Mouse (Mus musculus): ENCODE results near the gene AC134908.4.
A peak's percentile ranks its signal among the peaks of the same experiment; 100 is the strongest.

AC134908.4 gene

GRCm38 (mm10) chr17:25775318-25776062 lies 20.0 kb downstream of the AC134908.4 start:
- no peak for DNase-seq (ENCODE audit: low read depth, low spot score)

- DNase-seq (ENCODE audit: low read depth, low spot score), result peak; percentile 99
Observed at GRCm38 (mm10) chr17:25773549-25774120, 21.8 kb downstream of the AC134908.4 start, which contains the start of gene Narfl. Gene Narfl (plus strand): TSS chr17:25773776.

GRCm38 (mm10) chr17:25769331-25769730 lies 26.1 kb downstream of the AC134908.4 start:
- no peak for DNase-seq (ENCODE audit: low read depth, low spot score)

- DNase-seq (ENCODE audit: low read depth, low spot score), result no peak
Observed at GRCm38 (mm10) chr17:25765886-25766285, 29.6 kb downstream of the AC134908.4 start.

GRCm38 (mm10) chr17:25762591-25762990 lies 32.9 kb downstream of the AC134908.4 start:
- peak; percentile 54 for DNase-seq (ENCODE audit: low read depth, low spot score)

- DNase-seq (ENCODE audit: low read depth, low spot score), result no peak
Observed at GRCm38 (mm10) chr17:25761561-25761970, 33.9 kb downstream of the AC134908.4 start.

GRCm38 (mm10) chr17:25760148-25760547 lies 35.3 kb downstream of the AC134908.4 start:
- DNase-seq (ENCODE audit: low read depth, low spot score), result no peak

GRCm38 (mm10) chr17:25757691-25758090 lies 37.8 kb downstream of the AC134908.4 start:
- DNase-seq (ENCODE audit: low read depth, low spot score), result no peak

GRCm38 (mm10) chr17:25756378-25757242 lies 38.8 kb downstream of the AC134908.4 start:
- peak; percentile 93 for DNase-seq (ENCODE audit: low read depth, low spot score)

GRCm38 (mm10) chr17:25755627-25756377 lies 39.7 kb downstream of the AC134908.4 start:
- peak; percentile 70 for DNase-seq (ENCODE audit: low read depth, low spot score)

GRCm38 (mm10) chr17:25755086-25755485 lies 40.4 kb downstream of the AC134908.4 start:
- peak; percentile 58 for DNase-seq (ENCODE audit: low read depth, low spot score)

- DNase-seq (ENCODE audit: low read depth, low spot score), result no peak
Observed at GRCm38 (mm10) chr17:25754241-25754640, 41.2 kb downstream of the AC134908.4 start, which contains the start of gene Msln. Gene Msln (minus strand): TSS chr17:25754378.

- no peak for DNase-seq (ENCODE audit: low read depth, low spot score)
Observed at GRCm38 (mm10) chr17:25751446-25751845, 44.0 kb downstream of the AC134908.4 start.

GRCm38 (mm10) chr17:25749314-25749713 lies 46.1 kb downstream of the AC134908.4 start:
- no peak for DNase-seq (ENCODE audit: low read depth, low spot score)

GRCm38 (mm10) chr17:25748238-25748637 lies 47.2 kb downstream of the AC134908.4 start:
- no peak for DNase-seq (ENCODE audit: low read depth, low spot score)

GRCm38 (mm10) chr17:25744311-25744710 lies 51.1 kb downstream of the AC134908.4 start:
- no peak for DNase-seq (ENCODE audit: low read depth, low spot score)

- no peak for DNase-seq (ENCODE audit: low read depth, low spot score)
Observed at GRCm38 (mm10) chr17:25743831-25744230, 51.6 kb downstream of the AC134908.4 start.

GRCm38 (mm10) chr17:25741471-25741870 lies 54.0 kb downstream of the AC134908.4 start:
- DNase-seq (ENCODE audit: low read depth, low spot score), result peak; percentile 72

Measured in ZHBTc4 (cell line).